Mouse (Mus musculus) cerebellum, adult 2 months (tissue): ENCODE measurements around the gene Cks1b.

Experiments used
- CTCF ChIP-seq: fragments of 200-500 bp; IDR thresholded peaks from 2 replicates; pipeline ENCODE4 v1.5.1; 2011; ENCODE audit warnings: low read depth, mild to moderate bottlenecking, control low read depth, low read length, moderate library complexity, borderline replicate concordance; ENCODE audit not compliant: insufficient read depth
- POLR2A ChIP-seq: fragments of 200-500 bp; IDR thresholded peaks from 2 replicates; pipeline ENCODE4 v1.6.1; 2011; ENCODE audit warnings: low read length, control low read depth, borderline replicate concordance; ENCODE audit not compliant: insufficient read depth

- TF ChIP-seq CTCF: no peak
- TF ChIP-seq POLR2A: no peak
These were observed 33.7 kb downstream of the Cks1b start for GRCm38 (mm10) chr3:89384331-89385076.
